Mouse (Mus musculus) hematopoietic stem cell, adult 5-6 weeks (primary cell): ENCODE measurements around the gene Gm8220. TPM values are rescaled to one million over a fixed set of nuclear protein-coding genes. Genes with fewer than 3 reads are reported as not detected.
"Not testable (repeated sequence)": the region's sequence is repeated elsewhere in the genome, so short reads cannot be mapped to it uniquely, and the experiment has no call there.

ENCODE experiments used
- ATAC-seq, 2 experiments: fragments of 125-278 bp in 1 of 2; replicated peaks in 1 of 2; 2 replicates each; pipeline ENCODE4 v1.8.0; 2016 to 2017; ENCODE audit warnings: inconsistent platforms in 2 of 2, mild to moderate bottlenecking in 2 of 2, moderate number of reproducible peaks in 2 of 2, low read depth in 1 of 2, moderate TSS enrichment in 1 of 2; ENCODE audit not compliant: low FRiP score in 2 of 2, poor library complexity in 2 of 2, severe bottlenecking in 2 of 2, insufficient read depth in 1 of 2, low TSS enrichment in 1 of 2
- total RNA-seq: library from RNA; stranded (forward); fragments of 172-1452, 232-1000 nt; gene quantifications from 2 replicates; pipeline ENCODE4 v1.2.3, GENCODE M21; 2017

Gene Gm8220
- total RNA-seq: not detected in 2 replicates

GRCm38 (mm10) chr14:44285280-44285679, at the start of gene Gm8220:
Gm8220 (plus strand) TSS chr14:44285580.
- ATAC-seq: not testable (repeated sequence)

- ATAC-seq: no peak
Measured at GRCm38 (mm10) chr14:44248039-44248438, 37.3 kb upstream of the Gm8220 start.

- ATAC-seq: not testable (repeated sequence)
Measured at GRCm38 (mm10) chr14:44312049-44312448, 26.7 kb downstream of the Gm8220 start.

GRCm38 (mm10) chr14:44338484-44338883, 53.1 kb downstream of the Gm8220 start, which contains the start of gene Gm5930:
Gm5930 (minus strand) TSS chr14:44338584.
- ATAC-seq: not testable (repeated sequence)

Other genes with a start within 250 kb of the Gm8220 start
- gene Ear2, start 182.9 kb upstream of the Gm8220 start, total RNA-seq: 31.6 and 48.0 TPM in 2 replicates
- gene Gm3327, start 161.7 kb upstream of the Gm8220 start, total RNA-seq: not detected in 2 replicates
- gene Gm8212, start 87.9 kb upstream of the Gm8220 start, total RNA-seq: not detected in 2 replicates
- gene 4930503E14Rik, start 72.3 kb upstream of the Gm8220 start, total RNA-seq: not detected in 2 replicates
- not detected in 2 replicates for gene Gm5930, start 53.0 kb downstream of the Gm8220 start, total RNA-seq
- not detected in 2 replicates for gene Gm8229, start 79.8 kb downstream of the Gm8220 start, total RNA-seq
- gene Gm3371, start 125.1 kb downstream of the Gm8220 start, total RNA-seq: not detected in 2 replicates
- gene Gm8232, start 148.1 kb downstream of the Gm8220 start, total RNA-seq: not detected in 2 replicates
- not detected in 2 replicates for gene BC061237, start 206.9 kb downstream of the Gm8220 start, total RNA-seq
- not detected in 2 replicates for gene Gm17093, start 232.7 kb downstream of the Gm8220 start, total RNA-seq